Mouse (Mus musculus): ENCODE results near the gene Plcxd3. TPM values are rescaled to one million over a fixed set of nuclear protein-coding genes. Genes with fewer than 3 reads are reported as not detected.

The Plcxd3 gene
- polyA plus RNA-seq (2015; fragmentation: Nextera tagmentation; extraction: Ambion mirVana): 0.53 and 1.4 TPM in 2 replicates

GRCm38 (mm10) chr15:4375423-4376220 lies at the start of gene Plcxd3:
Gene Plcxd3 (plus strand): TSS chr15:4375491.
- Histone ChIP-seq H3K4me2 (peak within 1 kb of the TSS; percentile 76), H3K9me3 (replicated peaks) (no peaks in the 10 kb centered on the region), H3K9ac (0 out of 2 replicates have a peak within 1 kb of the TSS, but pooled peaks have one; percentile 5), H3K4me3 (peak within 1 kb of the TSS; percentile 47), H3K27ac (no peak within 1 kb of the TSS), H3K36me3 (no peaks in the 10 kb centered on the region), H3K4me1 (replicated peaks) (peaks cover 8% of the 10 kb centered on the region), H3K27me3 (peaks cover 12% of the 10 kb centered on the region; the same call in 1 of the 2 replicates)
- peak; percentile 62 for ATAC-seq (replicated peaks; ENCODE audit: insufficient number of reproducible peaks, insufficient read depth, low FRiP score, low read depth)
- WGBS: under 1% methylated on average over 33 of the region's 33 CpGs

DNA sequence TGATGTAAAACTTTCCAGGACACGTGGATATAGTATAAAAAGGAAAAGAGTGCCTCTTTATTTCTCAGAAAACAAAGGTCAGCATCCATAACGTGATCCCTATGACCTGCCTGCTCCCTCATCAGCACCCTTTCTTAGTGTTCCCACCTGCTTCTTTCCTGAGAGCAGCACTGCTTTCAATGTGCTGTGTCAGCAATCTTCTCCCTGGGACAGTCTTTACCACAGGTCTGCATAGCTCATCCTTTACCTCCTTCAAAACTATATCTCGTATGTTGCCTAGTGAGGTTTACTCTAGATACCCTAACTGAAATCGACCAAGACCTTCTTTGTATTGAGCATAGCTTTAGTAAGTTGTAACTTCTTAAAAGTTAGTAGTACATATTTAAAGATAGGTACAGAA lies 43.4 kb upstream of the Plcxd3 start:
- Histone ChIP-seq H3K27ac (no peak overlapping the region), H3K4me3 (no peak overlapping the region), H3K36me3 (no peaks in the 10 kb centered on the region), H3K4me2 (no peak overlapping the region), H3K9me3 (replicated peaks) (no peaks in the 10 kb centered on the region), H3K9ac (no peak overlapping the region), H3K27me3 (no peaks in the 10 kb centered on the region), H3K4me1 (replicated peaks) (no peaks in the 10 kb centered on the region)
- ATAC-seq (replicated peaks; ENCODE audit: insufficient number of reproducible peaks, insufficient read depth, low FRiP score, low read depth): no peak
- WGBS: 75% methylated on average over 4 of the region's 4 CpGs

- Histone ChIP-seq H3K4me2 (no peak overlapping the region), H3K9ac (no peak overlapping the region), H3K9me3 (replicated peaks) (no peaks in the 10 kb centered on the region), H3K27ac (no peak overlapping the region), H3K36me3 (no peaks in the 10 kb centered on the region), H3K4me3 (no peak overlapping the region), H3K4me1 (replicated peaks) (no peaks in the 10 kb centered on the region), H3K27me3 (no peaks in the 10 kb centered on the region)
- WGBS: 28% methylated on average over 4 of the region's 4 CpGs
- no peak for ATAC-seq (replicated peaks; ENCODE audit: insufficient number of reproducible peaks, insufficient read depth, low FRiP score, low read depth)
Observed at GRCm38 (mm10) chr15:4341620-4342019, 33.7 kb upstream of the Plcxd3 start.

DNA sequence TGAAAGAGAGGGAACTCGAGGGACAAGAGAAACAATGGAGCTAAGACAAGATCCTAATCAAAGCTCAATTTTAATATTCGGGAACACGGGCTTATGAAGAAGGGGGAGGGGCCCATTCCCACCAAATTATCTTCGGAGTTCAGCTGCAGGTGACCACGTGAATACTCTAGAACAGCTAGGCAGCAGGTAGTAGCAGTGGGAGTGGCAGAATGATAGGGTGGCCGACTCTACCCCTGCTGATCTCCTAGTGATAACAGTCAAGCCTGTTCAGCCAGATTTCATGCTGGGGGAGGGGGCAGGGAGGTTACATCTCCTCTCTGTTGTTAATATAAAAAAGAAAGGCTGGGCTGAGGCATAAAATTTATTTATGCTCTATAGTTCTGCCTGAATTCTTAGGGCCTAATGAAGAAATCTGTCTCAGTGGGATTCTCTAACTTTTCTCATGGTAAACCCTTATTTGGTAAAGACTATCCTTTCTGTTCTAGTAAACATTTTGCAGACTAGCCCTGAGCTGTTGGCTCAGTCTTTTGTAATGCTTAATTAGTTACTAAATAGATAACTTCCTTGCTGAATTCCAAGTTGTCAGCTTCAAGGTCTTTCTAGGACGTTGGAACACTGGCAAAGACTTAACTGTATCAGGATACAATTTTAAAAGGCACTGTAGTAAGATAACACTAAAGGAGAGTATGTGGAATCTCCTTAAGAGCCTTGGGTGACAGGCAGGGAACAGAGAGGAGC lies 26.3 kb upstream of the Plcxd3 start:
- Histone ChIP-seq H3K27ac (no peak overlapping the region), H3K4me2 (no peak overlapping the region), H3K27me3 (no peaks in the 10 kb centered on the region), H3K9ac (no peak overlapping the region), H3K9me3 (replicated peaks) (no peaks in the 10 kb centered on the region), H3K4me1 (replicated peaks) (no peaks in the 10 kb centered on the region), H3K4me3 (no peak overlapping the region), H3K36me3 (no peaks in the 10 kb centered on the region)
- 22% methylated on average over 7 of the region's 7 CpGs for WGBS
- ATAC-seq (replicated peaks; ENCODE audit: insufficient number of reproducible peaks, insufficient read depth, low FRiP score, low read depth): no peak

GRCm38 (mm10) chr15:4356397-4356796 lies 18.9 kb upstream of the Plcxd3 start:
- no peak overlapping the region for H3K4me2 ChIP-seq
- no peaks in the 10 kb centered on the region for H3K27me3 ChIP-seq
- no peaks in the 10 kb centered on the region for H3K36me3 ChIP-seq
- no peak overlapping the region for H3K4me3 ChIP-seq
- H3K9me3 ChIP-seq (replicated peaks): no peaks in the 10 kb centered on the region
- ATAC-seq (replicated peaks; ENCODE audit: insufficient number of reproducible peaks, insufficient read depth, low FRiP score, low read depth): no peak
- no peaks in the 10 kb centered on the region for H3K4me1 ChIP-seq (replicated peaks)
- H3K9ac ChIP-seq: no peak overlapping the region
- 60% methylated on average over 11 of the region's 11 CpGs for WGBS
- no peak overlapping the region for H3K27ac ChIP-seq

DNA sequence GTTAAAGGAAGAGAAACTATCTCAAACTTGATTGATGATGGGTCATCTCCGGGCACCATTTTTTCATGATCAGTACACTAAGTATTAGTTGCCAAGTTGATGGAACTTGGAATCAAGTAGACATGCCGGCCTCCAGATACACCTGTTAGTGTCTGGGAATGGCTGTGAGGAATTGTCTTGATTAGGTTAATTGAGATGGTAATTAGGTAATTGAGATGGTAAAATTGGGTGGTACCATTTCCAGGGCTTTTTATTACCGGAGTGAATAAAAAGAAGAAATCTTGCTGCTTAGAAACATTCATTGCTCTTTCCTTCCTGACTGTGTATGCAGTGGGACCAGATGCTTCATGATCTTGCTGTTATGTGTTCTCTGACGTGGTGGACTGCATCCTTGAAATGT lies 17.6 kb upstream of the Plcxd3 start:
- H3K9ac ChIP-seq: no peak overlapping the region
- no peaks in the 10 kb centered on the region for H3K4me1 ChIP-seq (replicated peaks)
- H3K27ac ChIP-seq: no peak overlapping the region
- no peak for ATAC-seq (replicated peaks; ENCODE audit: insufficient number of reproducible peaks, insufficient read depth, low FRiP score, low read depth)
- H3K9me3 ChIP-seq (replicated peaks): no peaks in the 10 kb centered on the region
- H3K4me2 ChIP-seq: no peak overlapping the region
- no peak overlapping the region for H3K4me3 ChIP-seq
- 83% methylated on average over 4 of the region's 4 CpGs for WGBS
- H3K36me3 ChIP-seq: no peaks in the 10 kb centered on the region
- H3K27me3 ChIP-seq: no peaks in the 10 kb centered on the region

DNA sequence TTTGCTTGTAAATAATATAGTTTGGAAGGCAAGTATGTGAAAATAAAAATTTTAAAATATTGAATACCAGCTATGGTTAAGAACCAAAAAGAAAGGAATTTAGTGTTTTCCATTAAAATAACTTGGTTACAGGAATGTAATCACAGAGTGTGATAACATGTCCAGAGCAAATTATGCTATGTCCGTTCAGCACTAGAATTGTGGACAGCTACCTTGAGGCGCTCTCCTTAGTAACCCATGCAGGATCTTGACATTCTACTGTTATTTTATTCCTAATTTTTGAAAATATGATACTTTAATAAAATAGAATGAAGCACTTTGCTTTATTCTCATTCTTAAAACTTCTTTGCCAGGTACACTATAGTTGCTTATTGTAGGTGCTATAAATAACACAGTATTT lies 7.5 kb upstream of the Plcxd3 start:
- Histone ChIP-seq H3K27ac (no peak overlapping the region), H3K4me3 (no peak overlapping the region), H3K4me2 (no peak overlapping the region), H3K27me3 (no peaks in the 10 kb centered on the region), H3K9ac (no peak overlapping the region), H3K36me3 (no peaks in the 10 kb centered on the region), H3K9me3 (replicated peaks) (no peaks in the 10 kb centered on the region), H3K4me1 (replicated peaks) (no peaks in the 10 kb centered on the region)
- ATAC-seq (replicated peaks; ENCODE audit: insufficient number of reproducible peaks, insufficient read depth, low FRiP score, low read depth): no peak
- WGBS: 47% methylated on average over 2 of the region's 2 CpGs

DNA sequence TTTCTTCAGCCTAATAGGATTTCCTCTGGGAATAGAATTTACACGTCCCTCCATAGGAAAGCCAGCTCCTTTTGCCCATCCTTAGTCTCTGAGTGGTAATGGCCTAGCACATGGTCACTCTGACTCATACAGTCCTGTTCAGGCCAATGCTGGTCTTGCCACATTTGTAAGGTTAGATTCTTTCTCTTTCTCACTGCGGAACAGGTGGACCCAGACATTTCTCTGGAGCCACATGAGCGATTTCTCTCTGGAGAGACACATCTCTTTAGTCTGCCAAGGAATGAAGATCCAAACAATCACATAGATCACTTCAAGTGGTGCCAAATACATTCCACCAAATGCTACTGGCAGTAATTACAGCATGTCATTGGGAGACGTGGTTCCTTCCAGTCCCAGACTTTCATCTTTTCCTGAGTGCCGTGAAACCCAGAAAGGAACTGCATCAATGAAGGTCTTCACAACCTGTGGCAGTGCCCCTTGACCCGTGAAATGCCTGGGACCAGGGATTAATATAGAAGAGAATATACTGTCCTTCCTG lies 769 bp upstream of the Plcxd3 start:
- ATAC-seq (replicated peaks; ENCODE audit: insufficient number of reproducible peaks, insufficient read depth, low FRiP score, low read depth): no peak
- H3K4me3 ChIP-seq: no peak overlapping the region
- peak overlapping the region; percentile 76 for H3K4me2 ChIP-seq

DNA sequence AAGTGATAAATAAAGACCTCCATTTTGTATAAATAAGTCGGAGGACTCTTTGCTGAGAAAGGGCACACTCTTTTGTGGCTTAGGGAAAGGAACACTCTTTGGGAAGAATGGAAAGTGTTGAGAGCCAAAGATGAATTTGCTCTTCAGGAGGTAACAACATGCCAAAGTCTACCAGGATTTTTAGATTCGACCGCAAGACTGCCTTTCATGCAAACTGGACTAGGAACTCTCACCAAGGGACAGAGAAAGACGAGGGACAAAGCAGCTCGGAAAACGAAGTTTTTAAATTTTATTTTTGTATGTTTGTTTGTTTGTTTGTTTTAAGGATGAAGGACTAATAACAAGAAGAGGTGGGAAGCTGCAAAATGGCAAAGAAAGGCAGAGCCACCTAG lies 264 bp upstream of the Plcxd3 start:
- H3K4me2 ChIP-seq: peak overlapping the region; percentile 76
- H3K36me3 ChIP-seq: no peaks in the 10 kb centered on the region
- H3K9ac ChIP-seq: no peak overlapping the region
- no peak for ATAC-seq (replicated peaks; ENCODE audit: insufficient number of reproducible peaks, insufficient read depth, low FRiP score, low read depth)
- 21% methylated on average over 6 of the region's 6 CpGs for WGBS
- peaks cover 8% of the 10 kb centered on the region for H3K4me1 ChIP-seq (replicated peaks)
- H3K27ac ChIP-seq: no peak overlapping the region
- H3K27me3 ChIP-seq: peaks cover 12% of the 10 kb centered on the region; the same call in 1 of the 2 replicates
- H3K9me3 ChIP-seq (replicated peaks): no peaks in the 10 kb centered on the region
- H3K4me3 ChIP-seq: peak overlapping the region; percentile 47

More for the DNA sequence above, 769 bp upstream of the Plcxd3 start:
- Histone ChIP-seq H3K9me3 (replicated peaks) (no peaks in the 10 kb centered on the region), H3K9ac (no peak overlapping the region), H3K27me3 (peaks cover 12% of the 10 kb centered on the region; the same call in 1 of the 2 replicates), H3K36me3 (no peaks in the 10 kb centered on the region), H3K4me1 (replicated peaks) (peaks cover 8% of the 10 kb centered on the region), H3K27ac (no peak overlapping the region)
- 60% methylated on average over 6 of the region's 6 CpGs for WGBS

GRCm38 (mm10) chr15:4376221-4376631 lies 935 bp downstream of the Plcxd3 start:
- H3K9ac ChIP-seq: no peak overlapping the region
- 18% methylated on average over 8 of the region's 8 CpGs for WGBS
- no peaks in the 10 kb centered on the region for H3K36me3 ChIP-seq
- no peak for ATAC-seq (replicated peaks; ENCODE audit: insufficient number of reproducible peaks, insufficient read depth, low FRiP score, low read depth)
- no peaks in the 10 kb centered on the region for H3K9me3 ChIP-seq (replicated peaks)
- peak overlapping the region; percentile 47 for H3K4me3 ChIP-seq
- no peak overlapping the region for H3K27ac ChIP-seq
- H3K4me1 ChIP-seq (replicated peaks): peaks cover 8% of the 10 kb centered on the region
- peak overlapping the region; percentile 76 for H3K4me2 ChIP-seq
- H3K27me3 ChIP-seq: peaks cover 12% of the 10 kb centered on the region; the same call in 1 of the 2 replicates

DNA sequence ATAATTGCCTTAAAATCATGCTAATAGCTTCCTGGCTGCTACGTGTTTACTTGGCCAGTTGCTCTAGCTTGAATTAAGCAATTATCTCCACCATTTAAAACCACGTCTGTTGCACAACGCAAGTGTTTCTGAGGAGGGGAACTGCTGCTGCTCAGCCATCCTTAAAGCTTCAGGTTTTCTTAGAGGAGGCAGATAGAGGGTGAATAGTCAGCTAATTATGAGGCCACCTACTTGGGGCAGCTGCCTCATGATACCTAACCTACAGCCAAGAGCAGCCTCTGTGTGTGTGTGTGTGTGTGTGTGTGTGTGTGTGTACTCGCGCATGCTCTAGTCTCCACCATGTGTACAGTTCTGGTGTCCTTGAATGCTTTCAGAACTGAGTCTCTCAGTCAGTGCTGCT lies 3.5 kb downstream of the Plcxd3 start:
- ATAC-seq (replicated peaks; ENCODE audit: insufficient number of reproducible peaks, insufficient read depth, low FRiP score, low read depth): no peak
- no peak overlapping the region for H3K4me2 ChIP-seq
- H3K27me3 ChIP-seq: peaks cover 12% of the 10 kb centered on the region; the same call in 1 of the 2 replicates
- no peaks in the 10 kb centered on the region for H3K36me3 ChIP-seq
- H3K27ac ChIP-seq: no peak overlapping the region
- H3K4me1 ChIP-seq (replicated peaks): peaks cover 8% of the 10 kb centered on the region
- WGBS: 80% methylated on average over 5 of the region's 5 CpGs
- H3K9ac ChIP-seq: no peak overlapping the region
- H3K4me3 ChIP-seq: no peak overlapping the region
- H3K9me3 ChIP-seq (replicated peaks): no peaks in the 10 kb centered on the region

Data from heart, embryonic 15.5 days (tissue).